Mouse (Mus musculus): ENCODE results near the gene Bnipl. TPM values are rescaled to one million over a fixed set of nuclear protein-coding genes. Genes with fewer than 3 reads are reported as not detected.
"Not testable (repeated sequence)": the region's sequence is repeated elsewhere in the genome, so short reads cannot be mapped to it uniquely, and the experiment has no call there.

The Bnipl gene
- total RNA-seq, 2 experiments from 2014 or later, result 0.58 to 0.63 TPM

- intact Hi-C loops (cut with DNase I), result loop anchor here (5.0 kb wide), 1 partner anchor 40 kb away; no protein-coding TSS in a partner anchor
- DNase-seq (ENCODE audit: extremely low spot score in 1 of 2, low spot score in 2 of 2), result no peak
These were observed 23.8 kb downstream of the Bnipl start for GRCm38 (mm10) chr3:95227214-95227613.

DNA sequence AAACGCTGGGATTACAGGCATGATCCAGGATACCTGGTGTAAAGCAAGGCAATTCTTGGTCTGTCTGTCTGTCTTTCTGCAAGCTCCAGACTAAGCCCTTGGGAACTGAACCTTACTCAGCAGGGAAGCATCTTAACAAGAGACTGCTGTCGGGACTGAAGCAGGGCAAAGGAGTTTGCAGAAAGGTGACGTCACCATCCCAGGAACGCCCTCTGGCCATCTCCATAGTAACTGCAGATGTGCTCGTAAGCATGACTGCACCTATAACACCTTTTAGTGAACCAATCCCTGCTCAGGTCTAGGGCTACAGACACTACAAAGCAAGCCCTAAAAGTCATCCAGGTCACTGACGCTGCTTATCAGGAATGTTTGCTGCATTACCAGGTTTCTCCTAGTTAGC is 26.7 kb downstream of the Bnipl start:
- DNase-seq (ENCODE audit: extremely low spot score in 1 of 2, low spot score in 2 of 2), result no peak
- intact Hi-C loops (cut with DNase I), result no loop called here

- intact Hi-C loops (cut with DNase I), result no loop called here
- DNase-seq (ENCODE audit: extremely low spot score in 1 of 2, low spot score in 2 of 2), result no peak
These were observed 28.0 kb downstream of the Bnipl start for GRCm38 (mm10) chr3:95223041-95223440.

GRCm38 (mm10) chr3:95218466-95219137 is 32.4 kb downstream of the Bnipl start:
- intact Hi-C loops (cut with DNase I), result loop anchor here (5.0 kb wide), 2 partner anchors 56 to 76 kb away; partner anchors contain the start of genes Sema6c and Tnfaip8l2
- peak in 1 of 2 experiments; percentile 30 for DNase-seq (ENCODE audit: extremely low spot score in 1 of 2, low spot score in 2 of 2)

- peak; percentile 84 to 95 for DNase-seq (ENCODE audit: extremely low spot score in 1 of 2, low spot score in 2 of 2)
- intact Hi-C loops (cut with DNase I), result loop anchor here (5.0 kb wide), 2 partner anchors 55 to 75 kb away; partner anchors contain the start of genes Sema6c and Tnfaip8l2
These were observed 33.5 kb downstream of the Bnipl start, which contains the start of gene Gabpb2 for GRCm38 (mm10) chr3:95217255-95218134. Gene Gabpb2, minus strand, starts transcription at chr3:95217916.

DNA sequence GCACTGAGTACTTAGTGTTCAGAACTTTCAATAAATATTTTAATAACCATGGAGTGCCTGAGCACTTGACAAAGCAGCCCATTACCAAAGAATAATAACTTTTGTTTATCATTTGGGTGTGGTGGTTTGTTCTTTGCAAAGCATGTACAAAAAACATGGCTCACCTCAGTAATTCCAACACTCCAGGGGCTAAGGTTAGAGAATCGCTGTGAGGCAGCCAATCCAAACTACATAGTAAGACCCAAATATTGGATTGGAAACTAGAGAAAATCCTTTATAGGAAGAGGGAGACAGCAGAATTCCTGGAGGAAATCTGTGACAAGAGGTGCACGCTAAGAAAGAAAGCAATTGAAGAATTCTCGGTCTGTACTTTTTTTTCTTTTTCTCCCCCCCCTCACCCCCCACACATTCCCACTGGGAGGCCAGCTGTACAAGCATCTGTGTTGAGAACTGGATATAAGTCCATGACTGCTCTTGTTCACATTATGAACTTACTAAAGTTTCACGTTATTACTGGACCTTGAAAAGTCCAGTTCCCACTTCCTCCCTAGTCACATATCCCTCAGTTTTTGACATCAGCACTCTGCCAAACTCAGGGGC is 34.2 kb downstream of the Bnipl start:
- intact Hi-C loops (cut with DNase I), result loop anchor here (5.0 kb wide), 2 partner anchors 54 to 74 kb away; partner anchors contain the start of genes Sema6c and Tnfaip8l2
- no peak for DNase-seq (ENCODE audit: extremely low spot score in 1 of 2, low spot score in 2 of 2)

- DNase-seq (ENCODE audit: extremely low spot score in 1 of 2, low spot score in 2 of 2), result no peak
- intact Hi-C loops (cut with DNase I), result no loop called here
These were observed 37.4 kb downstream of the Bnipl start for GRCm38 (mm10) chr3:95213609-95213975.

DNA sequence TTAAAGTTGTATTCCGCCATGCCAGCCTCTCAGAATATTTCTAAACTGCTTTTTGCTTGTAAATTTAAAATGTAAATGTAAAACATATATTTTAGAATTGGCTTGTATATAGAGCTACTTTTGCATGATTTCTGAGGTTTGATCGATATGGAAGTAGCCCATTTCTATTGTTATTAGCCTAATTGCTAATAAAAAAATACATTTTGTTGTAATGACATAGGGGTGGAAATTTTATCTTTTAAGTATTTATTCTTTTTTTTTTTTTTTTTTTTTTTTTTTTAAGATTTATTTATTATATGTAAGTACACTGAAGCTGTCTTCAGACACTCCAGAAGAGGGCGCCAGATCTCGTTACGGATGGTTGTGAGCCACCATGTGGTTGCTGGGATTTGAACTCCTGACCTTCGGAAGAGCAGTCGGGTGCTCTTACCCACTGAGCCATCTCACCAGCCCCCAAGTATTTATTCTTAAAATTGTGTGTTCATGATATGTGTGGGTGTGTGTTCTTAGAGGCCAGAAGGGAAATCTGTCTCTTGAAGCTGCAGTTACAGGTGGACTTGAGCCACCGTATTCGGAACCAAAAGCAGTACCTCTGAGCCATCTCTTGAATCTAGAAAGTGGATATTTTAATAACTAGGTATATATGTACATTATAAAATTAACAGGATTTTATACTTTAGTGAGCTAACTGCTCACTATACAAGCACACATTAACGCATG is 37.9 kb downstream of the Bnipl start:
- intact Hi-C loops (cut with DNase I); DNase-seq (ENCODE audit: extremely low spot score in 1 of 2, low spot score in 2 of 2): not testable (repeated sequence)

DNA sequence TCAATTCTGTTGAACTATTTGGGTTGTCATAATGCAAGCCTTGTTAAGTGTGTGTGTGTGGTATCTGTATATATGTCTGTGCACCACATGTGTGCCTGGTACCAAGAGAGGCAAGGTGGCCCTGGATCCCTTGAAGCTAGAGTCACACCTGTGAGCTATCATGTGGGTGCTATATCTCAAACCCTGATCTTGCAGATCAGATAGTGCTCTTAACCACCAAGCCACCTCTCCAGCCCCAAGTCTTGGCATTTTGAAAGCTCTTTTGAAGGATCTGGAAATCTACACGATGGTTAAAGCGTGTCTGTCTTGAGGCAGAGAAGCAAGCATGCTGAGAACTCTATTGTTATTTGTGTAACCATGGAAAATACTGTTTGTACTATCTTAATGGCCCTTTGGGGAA is 40.4 kb downstream of the Bnipl start:
- intact Hi-C loops (cut with DNase I), result no loop called here
- DNase-seq (ENCODE audit: extremely low spot score in 1 of 2, low spot score in 2 of 2), result no peak

- DNase-seq (ENCODE audit: extremely low spot score in 1 of 2, low spot score in 2 of 2), result no peak
- intact Hi-C loops (cut with DNase I), result no loop called here
These were observed 42.7 kb downstream of the Bnipl start for GRCm38 (mm10) chr3:95208286-95208685.

DNA sequence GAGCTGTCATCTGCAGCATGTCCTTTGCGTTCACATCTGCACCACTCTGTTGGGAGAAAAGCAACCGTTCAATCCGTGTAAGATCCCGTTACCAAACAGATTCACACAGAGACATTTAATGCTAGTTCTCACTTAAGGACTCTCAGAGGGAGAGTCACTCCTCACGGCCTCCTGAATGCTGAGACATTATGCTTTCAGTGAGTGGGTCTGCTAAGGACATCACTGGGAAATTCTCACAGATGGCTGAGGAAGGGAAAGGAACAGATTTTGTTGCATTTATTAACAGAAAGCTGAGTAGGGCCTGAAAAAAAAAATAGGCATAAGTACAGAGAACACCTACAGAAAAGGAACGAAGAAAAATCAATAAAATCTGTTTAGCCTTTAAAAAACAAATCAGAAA is 47.1 kb downstream of the Bnipl start:
- DNase-seq (ENCODE audit: extremely low spot score in 1 of 2, low spot score in 2 of 2), result peak in 1 of 2 experiments; percentile 67
- intact Hi-C loops (cut with DNase I), result loop anchor here (5.0 kb wide), 1 partner anchor 42 kb away; the partner anchor contains the start of gene Sema6c

- intact Hi-C loops (cut with DNase I), result loop anchor here (5.0 kb wide), 1 partner anchor 38 kb away; the partner anchor contains the start of gene Sema6c
- DNase-seq (ENCODE audit: extremely low spot score in 1 of 2, low spot score in 2 of 2), result peak in 1 of 2 experiments; percentile 38
These were observed 50.4 kb downstream of the Bnipl start for GRCm38 (mm10) chr3:95200562-95200961.

- intact Hi-C loops (cut with DNase I), result loop anchor here (5.0 kb wide), 1 partner anchor 38 kb away; the partner anchor contains the start of gene Sema6c
- DNase-seq (ENCODE audit: extremely low spot score in 1 of 2, low spot score in 2 of 2), result no peak
These were observed 50.9 kb downstream of the Bnipl start for GRCm38 (mm10) chr3:95200132-95200531.

DNA sequence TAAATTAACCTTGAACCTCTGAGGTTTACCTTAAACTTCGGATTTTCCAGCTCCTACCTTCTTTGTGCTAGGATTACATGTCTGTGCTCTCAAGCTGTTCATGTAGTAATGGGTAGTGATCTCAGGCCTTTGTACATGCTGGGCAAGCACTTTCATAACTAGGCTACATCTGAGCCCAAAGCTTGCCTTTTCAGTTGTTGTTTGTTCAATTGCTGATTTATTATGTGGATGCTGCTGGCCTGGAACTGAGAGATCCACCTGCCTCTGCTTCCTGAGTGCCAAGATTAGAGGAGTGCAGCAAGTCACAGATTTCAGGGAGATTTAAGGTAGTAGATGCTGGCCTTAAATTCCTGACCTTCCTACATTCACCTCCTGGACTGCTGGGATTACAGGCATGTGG is 51.9 kb downstream of the Bnipl start:
- intact Hi-C loops (cut with DNase I), result no loop called here
- DNase-seq (ENCODE audit: extremely low spot score in 1 of 2, low spot score in 2 of 2), result no peak

DNA sequence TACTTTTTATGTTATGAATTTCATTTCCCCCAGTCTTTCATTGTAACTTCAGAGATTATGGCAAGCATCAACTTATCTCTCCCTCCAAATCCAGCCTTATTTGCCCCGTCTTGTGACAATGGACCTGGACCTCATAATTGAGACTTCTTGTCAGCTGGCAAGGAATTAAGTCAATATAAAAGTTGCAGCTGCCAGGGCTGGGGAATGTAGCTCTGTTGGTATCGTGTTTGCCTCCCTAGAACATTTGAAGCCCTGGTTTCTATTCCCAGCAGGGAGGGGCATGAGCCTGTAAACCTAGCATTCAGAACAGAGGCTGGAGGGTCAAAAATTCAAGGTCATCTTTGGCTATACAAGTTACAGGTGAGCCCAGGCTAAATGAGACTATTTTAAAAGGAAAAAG is 55.2 kb downstream of the Bnipl start:
- intact Hi-C loops (cut with DNase I), result no loop called here
- DNase-seq (ENCODE audit: extremely low spot score in 1 of 2, low spot score in 2 of 2), result no peak

GRCm38 (mm10) chr3:95194721-95195135 is 56.3 kb downstream of the Bnipl start:
- no peak for DNase-seq (ENCODE audit: extremely low spot score in 1 of 2, low spot score in 2 of 2)
- intact Hi-C loops (cut with DNase I), result no loop called here

All from left cerebral cortex, postnatal 10 days (tissue).